Mouse (Mus musculus) olfactory bulb, adult 2 months (tissue): ENCODE measurements around the gene Adh6a. TPM values are rescaled to one million over a fixed set of nuclear protein-coding genes. Genes with fewer than 3 reads are reported as not detected.
"Not testable (repeated sequence)": the region's sequence is repeated elsewhere in the genome, so short reads cannot be mapped to it uniquely, and the experiment has no call there.

Experiments used
- H3K27ac ChIP-seq: fragments of 200-500 bp; 2 replicates; pipeline ENCODE4 v1.5.1; 2012; ENCODE audit warnings: low read depth, low read length; ENCODE audit not compliant: insufficient read depth
- H3K4me1 ChIP-seq: fragments of 200-500 bp; 2 replicates; pipeline ENCODE4 v1.6.1; 2012; ENCODE audit warnings: low read length; ENCODE audit not compliant: control insufficient read depth, insufficient read depth
- H3K4me3 ChIP-seq: fragments of 200-500 bp; 2 replicates; pipeline ENCODE4 v1.5.1; 2012; ENCODE audit warnings: mild to moderate bottlenecking, low read depth, low read length, moderate library complexity; ENCODE audit not compliant: insufficient read depth
- CTCF ChIP-seq: fragments of 200-500 bp; IDR thresholded peaks from 2 replicates; pipeline ENCODE4 v1.5.1; 2012; ENCODE audit warnings: low read depth, mild to moderate bottlenecking, low read length, moderate library complexity; ENCODE audit not compliant: insufficient read depth
- POLR2A ChIP-seq: fragments of 200-500 bp; IDR thresholded peaks from 2 replicates; pipeline ENCODE4 v1.6.1; 2012; ENCODE audit warnings: mild to moderate bottlenecking, low read depth, low read length, moderate library complexity; ENCODE audit not compliant: insufficient read depth
- WGBS: fragments of 180-500 bp; shearing (Covaris S2); methylation state at CpG from one replicate; pipeline ENCODE4 v1.1.7; 2018; 5-methylcytosine and 5-hydroxymethylcytosine counted together
- polyA plus RNA-seq: library from polyadenylated mRNA; stranded (reverse); fragments of >200 nt; gene quantifications from 2 replicates; pipeline ENCODE4 v1.2.4, GENCODE M21; 2012; ENCODE audit warnings: low replicate concordance; ENCODE audit not compliant: missing spikeins, insufficient read depth, insufficient read length

Adh6a gene
- polyA plus RNA-seq, 1 experiment, result not detected

GRCm38 (mm10) chr3:138347041-138347440, 34.0 kb downstream of the Adh6a start:
- Histone ChIP-seq H3K4me3 (no peak overlapping the region), H3K27ac (no peak overlapping the region), H3K4me1 (no peaks in the 10 kb centered on the region)
- 74% methylated on average over 3 of the region's 3 CpGs for WGBS
- no peak for TF ChIP-seq CTCF
- no peak for TF ChIP-seq POLR2A

- H3K4me1 ChIP-seq, result no peaks in the 10 kb centered on the region
- no peak overlapping the region for H3K4me3 ChIP-seq
- no peak overlapping the region for H3K27ac ChIP-seq
- 94% methylated on average over 11 of the region's 11 CpGs for WGBS
- no peak for TF ChIP-seq POLR2A
- TF ChIP-seq CTCF, result no peak
Observed at GRCm38 (mm10) chr3:138352012-138352809, 39.1 kb downstream of the Adh6a start.

- WGBS, result 90% methylated on average over 7 of the region's 7 CpGs
- TF ChIP-seq CTCF (no peak), POLR2A (no peak)
- Histone ChIP-seq H3K4me3 (no peak overlapping the region), H3K27ac (no peak overlapping the region), H3K4me1 (no peaks in the 10 kb centered on the region)
Observed at GRCm38 (mm10) chr3:138358856-138359255, 45.8 kb downstream of the Adh6a start.

GRCm38 (mm10) chr3:138360721-138361120, 47.6 kb downstream of the Adh6a start:
- no peaks in the 10 kb centered on the region for H3K4me1 ChIP-seq
- H3K4me3 ChIP-seq, result no peak overlapping the region
- 90% methylated on average over 4 of the region's 4 CpGs for WGBS
- no peak overlapping the region for H3K27ac ChIP-seq
- TF ChIP-seq CTCF (no peak), POLR2A (no peak)

GRCm38 (mm10) chr3:138362920-138363319, 49.8 kb downstream of the Adh6a start:
- TF ChIP-seq POLR2A, result no peak
- TF ChIP-seq CTCF, result no peak
- H3K4me3 ChIP-seq, result no peak overlapping the region
- 88% methylated on average over 2 of the region's 2 CpGs for WGBS
- no peak overlapping the region for H3K27ac ChIP-seq
- no peaks in the 10 kb centered on the region for H3K4me1 ChIP-seq

- 83% methylated on average over 2 of the region's 2 CpGs for WGBS
- H3K4me3 ChIP-seq, result no peak overlapping the region
- TF ChIP-seq CTCF (no peak), POLR2A (no peak)
- no peak overlapping the region for H3K27ac ChIP-seq
- no peaks in the 10 kb centered on the region for H3K4me1 ChIP-seq
Observed at GRCm38 (mm10) chr3:138366181-138366580, 53.1 kb downstream of the Adh6a start.

GRCm38 (mm10) chr3:138369546-138369945, 56.5 kb downstream of the Adh6a start:
- no peak overlapping the region for H3K4me3 ChIP-seq
- WGBS, result 88% methylated on average over 1 of the region's 1 CpGs
- H3K27ac ChIP-seq, result no peak overlapping the region
- TF ChIP-seq CTCF (no peak), POLR2A (no peak)
- H3K4me1 ChIP-seq, result no peaks in the 10 kb centered on the region

GRCm38 (mm10) chr3:138370289-138370688, 57.2 kb downstream of the Adh6a start:
- not testable (repeated sequence) for H3K4me1 ChIP-seq, H3K27ac ChIP-seq, H3K4me3 ChIP-seq
- 90% methylated on average over 4 of the region's 4 CpGs for WGBS

GRCm38 (mm10) chr3:138373920-138374319, 60.8 kb downstream of the Adh6a start:
- H3K27ac ChIP-seq, result no peak overlapping the region
- no peak for TF ChIP-seq POLR2A
- no peak for TF ChIP-seq CTCF
- H3K4me3 ChIP-seq, result no peak overlapping the region
- 88% methylated on average over 4 of the region's 4 CpGs for WGBS
- no peaks in the 10 kb centered on the region for H3K4me1 ChIP-seq

GRCm38 (mm10) chr3:138375148-138375547, 62.1 kb downstream of the Adh6a start:
- H3K27ac ChIP-seq, result no peak overlapping the region
- no peaks in the 10 kb centered on the region for H3K4me1 ChIP-seq
- no peak overlapping the region for H3K4me3 ChIP-seq
- 85% methylated on average over 2 of the region's 2 CpGs for WGBS
- no peak for TF ChIP-seq CTCF
- no peak for TF ChIP-seq POLR2A

Other genes with a start within 250 kb of the Adh6a start
- gene 1110002E22Rik, start 248.2 kb upstream of the Adh6a start, polyA plus RNA-seq, result not detected in 2 replicates
- gene Gm5105, start 245.9 kb upstream of the Adh6a start, polyA plus RNA-seq, result not detected in 2 replicates
- not detected in 2 replicates for gene Trmt10a, start 169.8 kb upstream of the Adh6a start, polyA plus RNA-seq
- gene Mttp, start 168.3 kb upstream of the Adh6a start, polyA plus RNA-seq, result not detected in 2 replicates
- gene 4930579F01Rik, start 119.5 kb upstream of the Adh6a start, polyA plus RNA-seq, result not detected in 2 replicates
- gene Adh7, start 95.5 kb upstream of the Adh6a start, polyA plus RNA-seq, result not detected in 2 replicates
- gene Adh1, start 52.3 kb upstream of the Adh6a start, polyA plus RNA-seq, result not detected in 2 replicates
- not detected in 2 replicates for gene Adh6b, start 28.5 kb downstream of the Adh6a start, polyA plus RNA-seq
- gene Adh4, start 102.2 kb downstream of the Adh6a start, polyA plus RNA-seq, result not detected in 2 replicates
- not detected in 2 replicates for gene Adh5, start 129.8 kb downstream of the Adh6a start, polyA plus RNA-seq
- gene Metap1, start 176.2 kb downstream of the Adh6a start, polyA plus RNA-seq, result not detected in 2 replicates
- 280 TPM in 1 of 2 replicates, not detected in the other for gene Eif4e, start 212.9 kb downstream of the Adh6a start, polyA plus RNA-seq